Mouse (Mus musculus): ENCODE measurements around the gene Gm20896. TPM values are rescaled to one million over a fixed set of nuclear protein-coding genes. Genes with fewer than 3 reads are reported as not detected.

Gene Gm20896
- polyA plus RNA-seq (2014; fragmentation: Illumina TruSeq; extraction: RNeasy Lipid Tissue Mini Kit (QIAGEN cat#74804); ENCODE audit: low replicate concordance), result not detected

DNA sequence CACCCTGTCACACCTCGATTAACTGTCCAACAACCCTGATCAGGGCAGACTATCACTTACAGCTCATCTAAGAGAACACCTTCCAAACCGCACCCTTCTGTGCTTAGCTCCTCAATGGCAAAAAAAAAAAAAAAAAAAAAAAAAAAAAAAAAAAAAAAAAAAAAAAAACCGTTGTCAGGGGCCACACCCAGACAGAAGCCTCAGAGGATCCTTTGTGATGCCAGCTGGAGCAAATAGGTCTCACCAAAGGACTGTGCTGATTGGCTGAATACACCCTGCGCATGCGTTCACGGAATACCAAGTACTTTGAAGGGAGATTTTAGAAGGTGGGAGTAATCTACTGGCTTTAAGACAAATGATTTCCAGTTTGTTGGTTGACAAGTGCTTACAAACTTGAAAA is at the start of gene Gm20896:
Gm20896 (minus strand) TSS at position 101 of the 400 bp plus-strand sequence.

Data from small intestine, adult 10 weeks (tissue).